Mouse (Mus musculus) embryo, embryonic 9.5 days (tissue): ENCODE data around the gene Hist3h2ba.

Experiments used
- DNase-seq: peaks from one replicate; pipeline ENCODE4 v3.0.0-alpha.2; 2017; ENCODE audit errors: extremely low spot score

Hist3h2ba gene

GRCm38 (mm10) chr11:58985299-58985917, 36.7 kb downstream of the Hist3h2ba start:
- DNase-seq = no peak

GRCm38 (mm10) chr11:58989166-58989565, 40.4 kb downstream of the Hist3h2ba start:
- no peak for DNase-seq

GRCm38 (mm10) chr11:58990141-58990540, 41.4 kb downstream of the Hist3h2ba start:
- DNase-seq = no peak

GRCm38 (mm10) chr11:58990794-58991193, 42.1 kb downstream of the Hist3h2ba start:
- DNase-seq = no peak

GRCm38 (mm10) chr11:58991911-58992310, 43.2 kb downstream of the Hist3h2ba start:
- no peak for DNase-seq

- DNase-seq = no peak
These were observed 44.5 kb downstream of the Hist3h2ba start for GRCm38 (mm10) chr11:58993091-58993670.

- DNase-seq = peak; percentile 68
These were observed 45.7 kb downstream of the Hist3h2ba start for GRCm38 (mm10) chr11:58994337-58994826.

GRCm38 (mm10) chr11:58995061-58995806, 46.5 kb downstream of the Hist3h2ba start:
- no peak for DNase-seq

- DNase-seq = no peak
These were observed 47.2 kb downstream of the Hist3h2ba start for GRCm38 (mm10) chr11:58995807-58996370.

GRCm38 (mm10) chr11:58997541-58997940, 48.8 kb downstream of the Hist3h2ba start:
- no peak for DNase-seq
